Mouse (Mus musculus): ENCODE results near the gene Wnt3a.

DNA sequence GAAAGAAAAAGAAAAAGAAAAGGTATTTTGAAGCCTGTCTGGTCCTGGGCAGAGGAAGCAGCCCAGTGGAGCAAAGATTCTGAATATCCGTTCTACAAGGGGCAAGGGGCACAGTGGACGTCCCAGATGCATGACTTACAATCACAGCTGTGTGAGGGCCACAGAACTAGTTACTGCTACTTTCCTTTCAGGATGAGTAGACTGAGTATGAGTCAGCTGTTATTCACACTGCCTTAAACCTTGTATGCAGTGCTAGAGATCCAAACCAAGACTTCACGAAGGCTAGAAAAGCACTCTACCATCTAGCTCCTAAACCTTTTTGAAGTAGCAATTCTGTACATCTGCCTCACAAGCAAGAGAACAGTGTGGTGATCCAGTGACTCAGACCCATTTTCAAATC lies 64.3 kb downstream of the Wnt3a start:
- TF ChIP-seq CTCF (IDR thresholded peaks at IDR 0.05; ENCODE audit: extremely low read depth, insufficient read depth, low read length) (no peak), POLR2A (IDR thresholded peaks at IDR 0.05; ENCODE audit: extremely low read depth, insufficient read depth, low read length) (no peak)
